9 mouse cellular contexts compared by ENCODE assay signal in genomic region chr1:127408957-127409423, GRCm38 (mm10).
DNase-seq lines count a peak whose midpoint lies in the region; ATAC-seq and TF ChIP-seq lines count a peak whose summit lies in the region.
"Had no signal": no experiment of that assay in that cellular context is flagged by ENCODE, and none has a peak within 500 bp of the region (broad histone marks: within the 10 kb centered on the region; RNA-seq: fewer than 3 reads in every experiment).

No protein-coding gene starts in this region.

- H3K9ac ChIP-seq in embryonic facial prominence, embryonic 12.5 days = no peak overlapping the region

- H3K36me3 ChIP-seq in embryonic facial prominence, embryonic 12.5 days = peaks cover 10% of the 10 kb centered on the region; the same call in 1 of the 2 replicates

- 0 out of 2 replicates have a peak, but pooled peaks have one; percentile 62 for ATAC-seq in embryonic facial prominence, embryonic 12.5 days (ENCODE audit: insufficient number of reproducible peaks, insufficient read depth, low FRiP score, low TSS enrichment)

- no peak for TF ChIP-seq POLR2A in brain, embryonic 14.5 days (IDR thresholded peaks at IDR 0.05; ENCODE audit: borderline replicate concordance, extremely low read depth, insufficient read depth, insufficient read length, poor library complexity, severe bottlenecking)

- no peak overlapping the region for H3K4me2 ChIP-seq in embryonic facial prominence, embryonic 12.5 days (replicated peaks)

- H3K27me3 ChIP-seq in embryonic facial prominence, embryonic 12.5 days = no peaks in the 10 kb centered on the region

- no peak for TF ChIP-seq CTCF in brain, embryonic 14.5 days (IDR thresholded peaks at IDR 0.05; ENCODE audit: borderline replicate concordance, extremely low read depth, insufficient read depth, insufficient read length)

- WGBS in embryonic facial prominence, embryonic 12.5 days = 32% methylated on average over 2 of the region's 2 CpGs

- H3K9me3 ChIP-seq in embryonic facial prominence, embryonic 12.5 days = no peaks in the 10 kb centered on the region

- H3K4me3 ChIP-seq in embryonic facial prominence, embryonic 12.5 days = no peak overlapping the region
- H3K4me3 ChIP-seq: erythroblast, embryonic 14.5 days had no signal

- H3K4me1 ChIP-seq in embryonic facial prominence, embryonic 12.5 days = peaks cover 4% of the 10 kb centered on the region; the same call in 1 of the 2 replicates

- H3K27ac ChIP-seq in embryonic facial prominence, embryonic 12.5 days = no peak overlapping the region; the same call in 1 of the 2 replicates

- peak; percentile 93 for DNase-seq in brain, embryonic 14.5 days (ENCODE audit: low read depth)
- peak; percentile 17 for DNase-seq in heart, postnatal 4 days
- peak; percentile 36 for DNase-seq in lung, postnatal 10 days
- no peak for DNase-seq in cerebellum, adult 11 months
- DNase-seq in spleen, postnatal 10 days (ENCODE audit: low spot score in 2 of 2) = no peak
- no peak for DNase-seq in c-Kit-positive CD71-positive TER-119-positive erythroid progenitor cells, embryonic 14.5 days (ENCODE audit: low spot score)
- DNase-seq in right cerebral cortex, postnatal 14 days = no peak

Comparison
In these comparisons a context has a peak if more than half of its experiments do, and no peak if none do; other contexts are left out.
1. DNase-seq: peak in brain, embryonic 14.5 days (single experiment), heart, postnatal 4 days (single experiment) and lung, postnatal 10 days (single experiment); none in cerebellum, adult 11 months (single experiment), spleen, postnatal 10 days (0 of 2), c-Kit-positive CD71-positive TER-119-positive erythroid progenitor cells, embryonic 14.5 days (single experiment) and right cerebral cortex, postnatal 14 days (single experiment).